Mouse (Mus musculus) stomach, embryonic 15.5 days (tissue): ENCODE results near the gene Hist2h3b. TPM values are rescaled to one million over a fixed set of nuclear protein-coding genes. Genes with fewer than 3 reads are reported as not detected.
"Not testable (repeated sequence)": the region's sequence is repeated elsewhere in the genome, so short reads cannot be mapped to it uniquely, and the experiment has no call there.

Experiments used
- ATAC-seq: fragments of 200-750 bp; cut with Nextera tagmentation; 2 replicates; pipeline ENCODE4 v1.8.0; 2017; ENCODE audit warnings: low read depth, moderate number of reproducible peaks, moderate TSS enrichment; ENCODE audit not compliant: insufficient read depth, low FRiP score
- H3K27ac ChIP-seq: fragments of 300-500 bp; sonication (generic); 2 replicates; pipeline ENCODE4 v1.5.1; 2015; ENCODE audit warnings: mild to moderate bottlenecking, inconsistent platforms
- H3K27me3 ChIP-seq: fragments of 300-500 bp; sonication (generic); replicated peaks from 2 replicates; pipeline ENCODE4 v1.6.1; 2015; ENCODE audit warnings: inconsistent platforms
- H3K36me3 ChIP-seq: fragments of 300-500 bp; sonication (generic); 2 replicates; pipeline ENCODE4 v1.6.1; 2015; ENCODE audit warnings: inconsistent platforms
- H3K4me1 ChIP-seq: fragments of 300-500 bp; sonication (generic); 2 replicates; pipeline ENCODE4 v1.6.1; 2015; ENCODE audit warnings: inconsistent platforms
- H3K4me2 ChIP-seq: fragments of 300-500 bp; sonication (generic); 2 replicates; pipeline ENCODE4 v1.6.1; 2015; ENCODE audit warnings: mild to moderate bottlenecking, inconsistent platforms
- H3K4me3 ChIP-seq: fragments of 300-500 bp; sonication (generic); replicated peaks from 2 replicates; pipeline ENCODE4 v1.5.1; 2015; ENCODE audit warnings: inconsistent platforms
- H3K9ac ChIP-seq: fragments of 300-500 bp; sonication (generic); 2 replicates; pipeline ENCODE4 v1.6.1; 2015; ENCODE audit warnings: inconsistent platforms
- H3K9me3 ChIP-seq: fragments of 300-500 bp; sonication (generic); 2 replicates; pipeline ENCODE4 v1.6.1; 2016; ENCODE audit warnings: inconsistent platforms
- WGBS: fragments of 180-500 bp; shearing (Covaris S2); methylation state at CpG from one replicate; pipeline ENCODE4 v1.1.7; 2015; 5-methylcytosine and 5-hydroxymethylcytosine counted together
- polyA plus RNA-seq: library from polyadenylated mRNA; unstranded; fragments of >200 nt; fragmentation: Nextera tagmentation; extraction: Ambion mirVana; gene quantifications from 2 replicates; pipeline ENCODE4 v1.2.1, GENCODE M21; 2015

Gene Hist2h3b
- polyA plus RNA-seq, 1 experiment from 2014 or later: 69.4 TPM

- WGBS: under 1% methylated on average over 45 of the region's 45 CpGs
These were observed 1.3 kb downstream of the Hist2h3b start, which contains the start of gene Hist2h2bb for GRCm38 (mm10) chr3:96269511-96270474. Hist2h2bb (plus strand) TSS chr3:96269752.

GRCm38 (mm10) chr3:96273591-96274465 lies 5.4 kb downstream of the Hist2h3b start:
- Histone ChIP-seq H3K9ac (no peak overlapping the region), H3K27ac (no peak overlapping the region), H3K36me3 (no peaks in the 10 kb centered on the region), H3K4me2 (no peak overlapping the region), H3K4me3 (no peak overlapping the region), H3K27me3 (no peaks in the 10 kb centered on the region), H3K4me1 (peaks cover 3% of the 10 kb centered on the region), H3K9me3 (no peaks in the 10 kb centered on the region)
- WGBS: 82% methylated on average over 17 of the region's 17 CpGs
- no peak for ATAC-seq

More at GRCm38 (mm10) chr3:96269511-96270474, 1.3 kb downstream of the Hist2h3b start, which contains the start of gene Hist2h2bb:
- Histone ChIP-seq H3K27ac (peak within 1 kb of the TSS; percentile 98), H3K9ac (peak within 1 kb of the TSS; percentile 42), H3K9me3 (no peaks in the 10 kb centered on the region), H3K4me3 (peak within 1 kb of the TSS; percentile 54), H3K36me3 (no peaks in the 10 kb centered on the region), H3K4me2 (peak within 1 kb of the TSS; percentile 65), H3K4me1 (peaks cover 3% of the 10 kb centered on the region; the same call in 1 of the 2 replicates), H3K27me3 (no peaks in the 10 kb centered on the region)
- ATAC-seq: peak; percentile 94

GRCm38 (mm10) chr3:96277428-96277799 lies 9.0 kb downstream of the Hist2h3b start:
- ATAC-seq: peak; percentile 18

GRCm38 (mm10) chr3:96277800-96278624 lies 9.6 kb downstream of the Hist2h3b start:
- 0% methylated on average over 49 of the region's 49 CpGs for whole genome bisulfite sequencing

More at GRCm38 (mm10) chr3:96277428-96277799, 9.0 kb downstream of the Hist2h3b start:
- WGBS: 16% methylated on average over 8 of the region's 8 CpGs
- no peaks in the 10 kb centered on the region for H3K9me3 ChIP-seq
- H3K4me1 ChIP-seq: peaks cover 3% of the 10 kb centered on the region
- peak overlapping the region; percentile 52 for H3K4me3 ChIP-seq
- H3K36me3 ChIP-seq: no peaks in the 10 kb centered on the region
- H3K27ac ChIP-seq: peak overlapping the region; percentile 65; the same call in 1 of the 2 replicates
- peak overlapping the region; percentile 27; the same call in 1 of the 2 replicates for H3K9ac ChIP-seq
- H3K27me3 ChIP-seq: 0 out of 2 replicates have a peak, but pooled peaks cover 2% of the 10 kb centered on the region
- peak overlapping the region; percentile 77 for H3K4me2 ChIP-seq

GRCm38 (mm10) chr3:96280660-96281059 lies 12.2 kb downstream of the Hist2h3b start:
- 65% methylated on average over 6 of the region's 6 CpGs for WGBS
- H3K4me1 ChIP-seq: peaks cover 7% of the 10 kb centered on the region

More at GRCm38 (mm10) chr3:96277800-96278624, 9.6 kb downstream of the Hist2h3b start:
- Histone ChIP-seq H3K36me3 (no peaks in the 10 kb centered on the region), H3K4me1 (peaks cover 3% of the 10 kb centered on the region), H3K9me3 (no peaks in the 10 kb centered on the region), H3K9ac (peak overlapping the region; percentile 27; the same call in 1 of the 2 replicates), H3K27me3 (0 out of 2 replicates have a peak, but pooled peaks cover 4% of the 10 kb centered on the region), H3K27ac (peak overlapping the region; percentile 85), H3K4me3 (peak overlapping the region; percentile 52), H3K4me2 (peak overlapping the region; percentile 77)
- peak; percentile 89 for ATAC-seq

GRCm38 (mm10) chr3:96284457-96284856 lies 16.0 kb downstream of the Hist2h3b start:
- Histone ChIP-seq H3K36me3 (no peaks in the 10 kb centered on the region), H3K4me3 (no peak overlapping the region), H3K4me2 (peak overlapping the region; percentile 12; the same call in 1 of the 2 replicates), H3K4me1 (peaks cover 4% of the 10 kb centered on the region; the same call in 1 of the 2 replicates), H3K27me3 (peaks cover 13% of the 10 kb centered on the region), H3K27ac (no peak overlapping the region), H3K9me3 (no peaks in the 10 kb centered on the region), H3K9ac (no peak overlapping the region)
- no peak for ATAC-seq
- WGBS: 13% methylated on average over 4 of the region's 4 CpGs

More at GRCm38 (mm10) chr3:96280660-96281059, 12.2 kb downstream of the Hist2h3b start:
- H3K9ac ChIP-seq: no peak overlapping the region
- no peak overlapping the region for H3K4me3 ChIP-seq
- H3K27me3 ChIP-seq: peaks cover 13% of the 10 kb centered on the region
- no peak overlapping the region for H3K27ac ChIP-seq
- ATAC-seq: no peak
- H3K9me3 ChIP-seq: no peaks in the 10 kb centered on the region
- H3K36me3 ChIP-seq: no peaks in the 10 kb centered on the region
- no peak overlapping the region for H3K4me2 ChIP-seq

- WGBS: 90% methylated on average over 11 of the region's 11 CpGs
- not testable (repeated sequence) for H3K4me3 ChIP-seq, H3K36me3 ChIP-seq, H3K27ac ChIP-seq, ATAC-seq, H3K4me2 ChIP-seq, H3K4me1 ChIP-seq, H3K9ac ChIP-seq, H3K9me3 ChIP-seq
- H3K27me3 ChIP-seq: peaks cover 12% of the 10 kb centered on the region
These were observed 18.9 kb downstream of the Hist2h3b start for GRCm38 (mm10) chr3:96287334-96287733.

- Histone ChIP-seq H3K4me3 (no peak overlapping the region), H3K9ac (no peak overlapping the region), H3K27ac (no peak overlapping the region), H3K4me1 (peaks cover 3% of the 10 kb centered on the region; the same call in 1 of the 2 replicates), H3K36me3 (no peaks in the 10 kb centered on the region), H3K27me3 (no peaks in the 10 kb centered on the region), H3K9me3 (no peaks in the 10 kb centered on the region), H3K4me2 (no peak overlapping the region)
- WGBS: 65% methylated on average over 3 of the region's 3 CpGs
- no peak for ATAC-seq
These were observed 20.7 kb downstream of the Hist2h3b start for GRCm38 (mm10) chr3:96289201-96289600.

GRCm38 (mm10) chr3:96290727-96291126 lies 22.3 kb downstream of the Hist2h3b start:
- H3K9ac ChIP-seq, ATAC-seq, H3K27ac ChIP-seq, H3K4me1 ChIP-seq, H3K4me2 ChIP-seq, H3K4me3 ChIP-seq, H3K9me3 ChIP-seq, H3K36me3 ChIP-seq, H3K27me3 ChIP-seq: not testable (repeated sequence)
- 91% methylated on average over 3 of the region's 3 CpGs for WGBS

GRCm38 (mm10) chr3:96292641-96293040 lies 24.2 kb downstream of the Hist2h3b start:
- Histone ChIP-seq H3K27ac (no peak overlapping the region), H3K36me3 (no peaks in the 10 kb centered on the region), H3K9me3 (no peaks in the 10 kb centered on the region), H3K9ac (no peak overlapping the region), H3K27me3 (no peaks in the 10 kb centered on the region), H3K4me2 (no peak overlapping the region), H3K4me3 (no peak overlapping the region), H3K4me1 (no peaks in the 10 kb centered on the region)
- no peak for ATAC-seq
- WGBS: 59% methylated on average over 6 of the region's 6 CpGs

- no peak for ATAC-seq
- no peaks in the 10 kb centered on the region for H3K4me1 ChIP-seq
- 48% methylated on average over 5 of the region's 5 CpGs for WGBS
These were observed 24.9 kb downstream of the Hist2h3b start for GRCm38 (mm10) chr3:96293368-96293767.

More at GRCm38 (mm10) chr3:96293368-96293767, 24.9 kb downstream of the Hist2h3b start:
- Histone ChIP-seq H3K27me3 (no peaks in the 10 kb centered on the region), H3K27ac (no peak overlapping the region), H3K36me3 (no peaks in the 10 kb centered on the region), H3K4me2 (no peak overlapping the region), H3K9me3 (no peaks in the 10 kb centered on the region), H3K9ac (no peak overlapping the region), H3K4me3 (no peak overlapping the region)
